Mouse (Mus musculus) bone marrow macrophage, adult 2 months (primary cell): Measurements from ENCODE around the gene Fbxl5. TPM values are rescaled to one million over a fixed set of nuclear protein-coding genes. Genes with fewer than 3 reads are reported as not detected.
A peak's percentile ranks its signal among the peaks of the same experiment; 100 is the strongest.

Source experiments
- H3K27ac ChIP-seq: 2 replicates; pipeline ENCODE4 v1.5.1; 2012; ENCODE audit warnings: low read depth, low read length; ENCODE audit not compliant: insufficient read depth
- H3K4me1 ChIP-seq: 2 replicates; pipeline ENCODE4 v1.6.1; 2012; ENCODE audit warnings: low read length; ENCODE audit not compliant: control insufficient read depth, insufficient read depth
- H3K4me3 ChIP-seq: 2 replicates; pipeline ENCODE4 v1.5.1; 2012; ENCODE audit warnings: mild to moderate bottlenecking, low read length, moderate library complexity; ENCODE audit not compliant: insufficient read depth
- CTCF ChIP-seq: IDR thresholded peaks from 2 replicates; pipeline ENCODE4 v1.5.1; 2012; ENCODE audit warnings: low read depth, mild to moderate bottlenecking, low read length, moderate library complexity
- POLR2A ChIP-seq: IDR thresholded peaks from 2 replicates; pipeline ENCODE4 v1.6.1; 2012; ENCODE audit warnings: mild to moderate bottlenecking, low read depth, low read length, borderline replicate concordance
- polyA plus RNA-seq: library from polyadenylated mRNA; stranded (reverse); fragments of >200 nt; gene quantifications from 2 replicates; pipeline ENCODE4 v1.2.4, GENCODE M21; 2012; ENCODE audit not compliant: missing spikeins, insufficient read depth, insufficient read length

Fbxl5 gene
- polyA plus RNA-seq, 1 experiment, result 47.2 TPM

GRCm38 (mm10) chr5:43810427-43811062, 10.9 kb downstream of the Fbxl5 start:
- peaks cover 4% of the 10 kb centered on the region; the same call in 1 of the 2 replicates for H3K4me1 ChIP-seq
- no peak overlapping the region for H3K27ac ChIP-seq
- TF ChIP-seq CTCF (no peak), POLR2A (no peak)
- H3K4me3 ChIP-seq, result no peak overlapping the region

DNA sequence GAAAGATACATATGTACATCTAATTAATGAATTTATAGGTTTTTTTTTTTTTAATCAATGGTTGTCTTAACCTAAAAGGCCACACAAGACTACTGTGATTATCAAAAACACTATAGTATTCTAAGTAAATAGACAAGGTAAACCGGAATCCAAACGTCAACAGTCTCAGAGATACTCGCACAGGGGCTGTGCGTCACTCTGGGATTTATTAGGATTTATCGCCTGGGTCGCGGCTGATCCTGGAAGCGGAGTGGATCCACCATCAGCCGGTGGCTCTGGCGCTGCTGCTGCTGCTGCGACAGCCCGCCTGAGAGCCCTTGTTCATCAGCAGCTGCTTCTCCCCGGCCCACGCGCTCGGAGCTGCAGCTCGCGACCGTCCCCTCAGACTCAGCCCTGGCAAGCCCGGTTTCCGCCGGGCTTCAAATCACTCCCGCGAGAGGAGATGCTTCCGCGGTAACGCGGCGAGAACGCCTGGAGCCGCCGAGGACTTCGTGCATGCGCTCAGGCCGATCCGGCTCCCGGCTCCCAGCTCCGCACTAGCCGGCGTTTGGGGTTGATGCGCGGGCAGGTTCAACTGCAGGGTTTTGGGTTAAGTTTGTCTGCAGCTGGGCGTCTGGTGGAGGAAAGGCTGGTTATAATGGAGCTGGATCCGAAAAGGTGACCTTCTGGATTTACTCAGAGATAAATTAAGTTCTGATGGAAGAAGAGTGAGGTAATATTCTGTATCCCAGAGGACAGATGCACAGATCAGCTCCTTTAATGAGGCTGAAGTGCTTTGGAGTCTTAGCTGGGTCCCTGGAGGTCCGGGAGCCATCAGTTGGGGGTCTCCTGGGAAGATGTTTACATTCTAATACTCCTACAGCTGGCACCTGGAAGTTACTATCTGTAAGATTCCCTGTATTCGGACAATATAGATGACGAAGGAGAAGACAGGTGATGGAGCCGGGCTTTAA, 13.4 kb downstream of the Fbxl5 start:
- Histone ChIP-seq H3K27ac (0 out of 2 replicates have a peak overlapping the region, but pooled peaks have one; percentile 17), H3K4me3 (peak overlapping the region; percentile 65), H3K4me1 (peaks cover 4% of the 10 kb centered on the region; the same call in 1 of the 2 replicates)
- TF ChIP-seq POLR2A (no peak), CTCF (no peak)

DNA sequence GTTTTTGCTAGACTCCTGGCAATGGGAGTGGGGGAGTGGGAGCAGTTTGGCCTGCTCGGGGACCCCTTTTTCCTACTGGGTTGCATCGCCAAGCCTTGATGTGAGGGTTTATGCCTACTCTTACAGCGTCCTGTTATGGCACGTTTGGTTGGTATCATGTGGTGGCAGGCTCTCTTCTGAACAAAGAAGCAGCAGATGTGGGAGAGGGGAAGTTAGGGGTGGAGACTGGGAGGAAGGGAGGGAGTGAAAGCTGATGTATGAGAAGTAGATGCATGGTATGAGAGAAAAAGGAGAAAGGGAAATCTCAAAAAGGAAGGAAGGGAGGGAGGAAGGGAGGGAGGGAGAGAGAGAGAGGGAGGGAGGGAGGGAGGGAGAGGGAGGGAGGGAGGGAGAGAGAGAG, 14.5 kb downstream of the Fbxl5 start:
- Histone ChIP-seq H3K27ac (0 out of 2 replicates have a peak overlapping the region, but pooled peaks have one; percentile 4), H3K4me3 (no peak overlapping the region), H3K4me1 (peaks cover 4% of the 10 kb centered on the region; the same call in 1 of the 2 replicates)
- TF ChIP-seq CTCF (no peak), POLR2A (no peak)

GRCm38 (mm10) chr5:43806340-43806739, 15.1 kb downstream of the Fbxl5 start:
- no peak overlapping the region for H3K4me3 ChIP-seq
- peaks cover 4% of the 10 kb centered on the region; the same call in 1 of the 2 replicates for H3K4me1 ChIP-seq
- H3K27ac ChIP-seq, result no peak overlapping the region
- TF ChIP-seq CTCF, result no peak
- TF ChIP-seq POLR2A, result no peak

DNA sequence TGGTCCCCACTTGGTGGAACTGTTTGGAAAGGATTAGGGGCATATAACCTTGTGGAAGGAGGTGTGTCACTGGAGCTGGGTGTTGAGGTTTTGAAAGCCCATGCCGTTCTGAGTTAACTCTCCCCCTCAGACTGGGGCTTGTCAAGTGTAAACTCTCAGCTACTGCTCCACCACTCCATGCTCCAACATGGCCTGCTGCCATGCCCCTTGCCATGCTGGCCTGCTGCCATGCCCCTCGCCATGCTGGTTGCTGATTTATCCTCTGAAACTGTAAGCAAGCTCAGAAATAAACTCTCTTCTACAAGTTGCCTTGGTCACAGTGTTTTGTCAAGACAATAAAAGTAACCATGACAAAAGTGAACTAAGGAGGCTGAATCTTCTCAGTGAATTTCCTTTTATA, 16.0 kb downstream of the Fbxl5 start:
- Histone ChIP-seq H3K27ac (no peak overlapping the region), H3K4me3 (no peak overlapping the region), H3K4me1 (peaks cover 6% of the 10 kb centered on the region)
- TF ChIP-seq POLR2A, result no peak
- no peak for TF ChIP-seq CTCF

- H3K4me1 ChIP-seq, result peaks cover 14% of the 10 kb centered on the region
- TF ChIP-seq POLR2A, result no peak
- TF ChIP-seq CTCF, result no peak
- no peak overlapping the region for H3K4me3 ChIP-seq
- H3K27ac ChIP-seq, result no peak overlapping the region
Observed at GRCm38 (mm10) chr5:43801798-43802197, 19.6 kb downstream of the Fbxl5 start.

DNA sequence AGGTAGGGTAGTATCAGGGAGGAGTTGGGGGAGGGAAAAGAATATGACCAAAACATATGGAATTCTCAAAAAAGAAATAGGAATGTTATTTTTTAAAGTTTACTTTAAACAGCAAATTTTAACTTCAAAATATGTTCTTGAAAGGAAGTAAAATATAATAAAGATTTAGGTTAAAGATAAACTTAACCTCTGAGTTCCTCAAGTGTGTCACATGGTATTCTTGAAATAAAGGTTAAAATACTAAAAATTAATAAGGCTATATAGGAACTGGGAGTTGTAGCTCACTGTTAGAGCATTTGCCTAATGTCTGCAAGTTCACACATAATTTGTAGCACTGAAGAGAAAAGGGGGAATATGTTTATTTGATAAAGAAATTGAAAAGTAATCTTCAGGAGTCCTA, 20.2 kb downstream of the Fbxl5 start:
- no peak for TF ChIP-seq CTCF
- TF ChIP-seq POLR2A, result no peak
- H3K4me3 ChIP-seq, result no peak overlapping the region
- H3K27ac ChIP-seq, result no peak overlapping the region
- peaks cover 12% of the 10 kb centered on the region for H3K4me1 ChIP-seq

DNA sequence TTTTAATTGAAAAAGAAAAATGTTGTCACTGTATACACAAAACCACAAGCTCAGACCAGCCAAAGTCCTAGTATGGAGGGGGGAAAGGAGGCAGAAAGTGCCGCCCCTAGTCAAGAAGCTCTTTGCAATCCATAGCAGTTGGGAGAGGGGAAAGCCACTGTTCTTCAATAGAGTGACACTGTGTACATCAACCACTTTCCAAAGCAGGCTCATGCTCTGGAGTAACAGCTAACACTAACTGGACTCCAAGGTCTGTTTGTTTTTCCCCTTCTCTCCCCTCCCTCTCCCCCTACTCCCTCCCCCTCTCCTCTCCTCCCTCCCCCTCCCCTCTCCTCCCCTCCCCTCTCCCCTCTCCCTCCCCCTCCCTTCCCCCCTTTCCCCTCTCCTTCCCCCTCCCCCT, 20.7 kb downstream of the Fbxl5 start:
- Histone ChIP-seq H3K4me3 (no peak overlapping the region), H3K27ac (no peak overlapping the region), H3K4me1 (peaks cover 12% of the 10 kb centered on the region)
- TF ChIP-seq POLR2A (no peak), CTCF (no peak)

DNA sequence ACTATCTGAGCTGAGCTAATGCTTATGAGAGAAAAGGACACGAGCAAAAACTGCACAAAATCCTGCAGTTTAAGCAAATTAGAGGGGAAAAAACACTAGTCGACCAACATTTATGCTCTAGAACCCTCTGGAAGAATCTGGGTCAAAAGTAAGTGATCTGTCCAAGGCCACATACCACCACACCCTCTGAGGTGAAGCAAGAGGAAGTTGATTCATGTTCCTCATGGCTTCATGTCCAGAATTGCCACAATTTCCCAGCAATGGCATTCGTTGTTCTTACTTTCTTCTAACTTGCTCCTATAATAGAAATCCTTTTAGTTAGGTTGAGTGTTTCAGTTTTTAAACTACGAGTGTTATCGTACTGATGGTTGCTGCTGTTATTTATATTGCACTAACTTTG, 21.9 kb downstream of the Fbxl5 start:
- no peak for TF ChIP-seq POLR2A
- TF ChIP-seq CTCF, result no peak
- Histone ChIP-seq H3K4me3 (no peak overlapping the region), H3K4me1 (peaks cover 12% of the 10 kb centered on the region), H3K27ac (no peak overlapping the region)

DNA sequence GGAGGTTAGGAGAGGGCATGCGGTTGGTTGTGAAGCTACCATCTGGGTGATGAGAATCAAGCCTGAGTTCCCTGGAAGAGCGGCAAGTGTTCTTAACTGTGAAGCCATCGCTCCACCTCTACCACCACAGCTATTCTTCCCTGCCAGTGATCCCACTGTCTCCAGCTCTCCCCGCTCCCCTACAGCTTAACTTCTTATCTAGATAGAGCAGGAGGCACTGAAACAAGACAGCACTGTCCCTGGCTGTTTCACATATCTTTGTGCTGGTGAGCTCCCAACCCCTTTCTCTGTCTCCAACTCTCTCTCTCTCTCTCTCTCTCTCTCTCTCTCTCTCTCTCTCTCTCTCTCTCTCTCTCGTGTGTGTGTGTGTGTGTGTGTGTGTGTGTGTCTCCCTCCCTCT, 29.1 kb downstream of the Fbxl5 start:
- H3K4me1 ChIP-seq, result peaks cover 10% of the 10 kb centered on the region
- no peak overlapping the region for H3K27ac ChIP-seq
- TF ChIP-seq POLR2A (no peak), CTCF (no peak)
- no peak overlapping the region for H3K4me3 ChIP-seq
